20 mouse cellular contexts compared by ENCODE assay signal in genomic region chr9:95350550-95350949, GRCm38 (mm10). TPM values are rescaled to one million over a fixed set of nuclear protein-coding genes. Genes with fewer than 3 reads are reported as not detected.
DNase-seq lines count a peak whose midpoint lies in the region; ATAC-seq and TF ChIP-seq lines count a peak whose summit lies in the region.
"Had no signal": no experiment of that assay in that cellular context is flagged by ENCODE, and none has a peak within 500 bp of the region (broad histone marks: within the 10 kb centered on the region; RNA-seq: fewer than 3 reads in every experiment).

No protein-coding gene starts in this region.

- H3K36me3 ChIP-seq in C2C12 (ENCODE audit: control insufficient read depth, insufficient read depth), result no peaks in the 10 kb centered on the region
- no peaks in the 10 kb centered on the region for H3K36me3 ChIP-seq in hindbrain, embryonic 13.5 days
- H3K36me3 ChIP-seq in forebrain, embryonic 11.5 days (ENCODE audit: control insufficient read depth, insufficient read depth, low read length), result no peaks in the 10 kb centered on the region
- H3K36me3 ChIP-seq: forebrain, embryonic 10.5 days; heart, embryonic 10.5 days; hindbrain, embryonic 15.5 days; liver, embryonic 13.5 days; midbrain, embryonic 10.5 days had no signal

- ATAC-seq in megakaryocyte progenitor cell, adult 5-6 weeks (replicated peaks; ENCODE audit: poor library complexity), result peak; percentile 43; the same call in 1 of the 2 replicates
- ATAC-seq in hindbrain, embryonic 13.5 days (ENCODE audit: low FRiP score), result no peak
- no peak for ATAC-seq in forebrain, embryonic 11.5 days (replicated peaks; ENCODE audit: low FRiP score)
- ATAC-seq: intestine, embryonic 16.5 days; midbrain, embryonic 16.5 days had no signal

- H3ac ChIP-seq in C2C12 (ENCODE audit: control insufficient read depth, insufficient read length, low read depth), result no peak overlapping the region

- no peak overlapping the region for H3K27ac ChIP-seq in hindbrain, embryonic 13.5 days
- no peak overlapping the region for H3K27ac ChIP-seq in forebrain, embryonic 11.5 days (ENCODE audit: low read depth, low read length)
- H3K27ac ChIP-seq: forebrain, embryonic 10.5 days; heart, embryonic 10.5 days; hindbrain, embryonic 15.5 days; liver, embryonic 13.5 days; midbrain, embryonic 10.5 days had no signal

- H3K4me2 ChIP-seq in hindbrain, embryonic 13.5 days, result no peak overlapping the region
- H3K4me2 ChIP-seq in forebrain, embryonic 11.5 days (ENCODE audit: low read depth, low read length, severe bottlenecking), result no peak overlapping the region
- H3K4me2 ChIP-seq: hindbrain, embryonic 15.5 days; liver, embryonic 13.5 days had no signal

- H3K9ac ChIP-seq in hindbrain, embryonic 13.5 days, result no peak overlapping the region
- no peak overlapping the region for H3K9ac ChIP-seq in forebrain, embryonic 11.5 days (ENCODE audit: low read length)
- H3K9ac ChIP-seq: hindbrain, embryonic 15.5 days; liver, embryonic 13.5 days had no signal

- DNase-seq in 3T3-L1 (ENCODE audit: low read depth, low spot score) (peak; percentile 75), MEL-GATA-1-ER (ENCODE audit: extremely low read depth, low read depth) (peak; percentile 17)
- DNase-seq in layer of hippocampus, postnatal 25 days (ENCODE audit: extremely low spot score in 1 of 2, low spot score in 1 of 2), result no peak
- no peak for DNase-seq in forebrain, embryonic 11.5 days (ENCODE audit: low spot score)
- DNase-seq: adrenal gland, postnatal 36 days; cerebellum, adult 9-10 months; heart, postnatal 4 days; kidney, postnatal 25 days; liver, embryonic 13.5 days; lung, adult 2 months; lung, postnatal 36 days had no signal

- no peaks in the 10 kb centered on the region for H3K9me3 ChIP-seq in hindbrain, embryonic 13.5 days
- no peaks in the 10 kb centered on the region for H3K9me3 ChIP-seq in forebrain, embryonic 11.5 days (ENCODE audit: control insufficient read depth, low read length)
- H3K9me3 ChIP-seq: forebrain, embryonic 10.5 days; heart, embryonic 10.5 days; hindbrain, embryonic 15.5 days; liver, embryonic 13.5 days; midbrain, embryonic 10.5 days had no signal

- no peak overlapping the region for H3K4me3 ChIP-seq in C2C12 (ENCODE audit: insufficient read depth, poor library complexity, severe bottlenecking)
- no peak overlapping the region for H3K4me3 ChIP-seq in hindbrain, embryonic 13.5 days
- H3K4me3 ChIP-seq in forebrain, embryonic 11.5 days (ENCODE audit: low read depth, low read length), result no peak overlapping the region
- H3K4me3 ChIP-seq: forebrain, embryonic 10.5 days; heart, embryonic 10.5 days; hindbrain, embryonic 15.5 days; liver, embryonic 13.5 days; midbrain, embryonic 10.5 days had no signal

- H3K27me3 ChIP-seq in C2C12 (ENCODE audit: control insufficient read depth, insufficient read depth, insufficient read length), result no peaks in the 10 kb centered on the region
- no peaks in the 10 kb centered on the region for H3K27me3 ChIP-seq in hindbrain, embryonic 13.5 days
- no peaks in the 10 kb centered on the region for H3K27me3 ChIP-seq in forebrain, embryonic 11.5 days (ENCODE audit: control insufficient read depth, insufficient read depth, low read length)
- H3K27me3 ChIP-seq: hindbrain, embryonic 15.5 days; liver, embryonic 13.5 days had no signal

- TF ChIP-seq CTCF in C2C12 (IDR thresholded peaks at IDR 0.05; ENCODE audit: control insufficient read depth, insufficient read depth, insufficient read length), result no peak

- 87% methylated on average over 4 of the region's 4 CpGs for WGBS in hindbrain, embryonic 13.5 days
- 79% methylated on average over 4 of the region's 4 CpGs for WGBS in forebrain, embryonic 11.5 days

- no peaks in the 10 kb centered on the region for H3K4me1 ChIP-seq in hindbrain, embryonic 13.5 days (replicated peaks)
- H3K4me1 ChIP-seq in forebrain, embryonic 11.5 days (replicated peaks; ENCODE audit: control insufficient read depth, insufficient read depth, low read length), result no peaks in the 10 kb centered on the region
- H3K4me1 ChIP-seq: heart, embryonic 10.5 days; hindbrain, embryonic 15.5 days; liver, embryonic 13.5 days had no signal

- H3K79me3 ChIP-seq in C2C12 (ENCODE audit: low read depth), result no peaks in the 10 kb centered on the region

- H3K79me2 ChIP-seq in C2C12 (ENCODE audit: control insufficient read depth, insufficient read depth), result no peaks in the 10 kb centered on the region

TF ChIP-seq in C2C12, 6 proteins besides CTCF, POLR2A, EP300 and RAD21:
- TF ChIP-seq USF1 (IDR thresholded peaks at IDR 0.05; ENCODE audit: low read depth) (peak; percentile 73), MYOD1 (IDR thresholded peaks at IDR 0.05; ENCODE audit: control insufficient read depth, insufficient read length, low read depth) (no peak)

RNA-seq across cellular contexts. Expression of gene Chst2, which starts 56.0 kb away (rescaled TPM):
- 45.5 TPM for polyA plus RNA-seq in C2C12 (2012; fragmentation: generic; extraction: Trizol)
- total RNA-seq in megakaryocyte progenitor cell, adult 5-6 weeks (2015), result 0.05 and 0.10 TPM in 2 replicates
- total RNA-seq in megakaryocyte progenitor cell, adult 5-6 weeks (2017), result 0.03 TPM in 1 of 2 replicates, not detected in the other
- 9.7 and 10.3 TPM in 2 replicates for polyA plus RNA-seq in hindbrain, embryonic 13.5 days (2015; fragmentation: Nextera tagmentation; extraction: Ambion mirVana)
- 100 to 1,000 TPM; 109 to 121 TPM for total RNA-seq in layer of hippocampus, postnatal 25 days (2021)
- polyA plus RNA-seq in forebrain, embryonic 11.5 days (2014; fragmentation: Nextera tagmentation; extraction: Ambion mirVana), result 15.0 and 17.5 TPM in 2 replicates

Comparison
In these comparisons a context has a peak if more than half of its experiments do, and no peak if none do; other contexts are left out.
1. DNase-seq: peak in 3T3-L1 (single experiment) and MEL-GATA-1-ER (single experiment); none in layer of hippocampus, postnatal 25 days (0 of 2) and forebrain, embryonic 11.5 days (single experiment).